Mouse (Mus musculus) embryonic facial prominence, embryonic 14.5 days (tissue): ENCODE measurements around the gene Dimt1. TPM values are rescaled to one million over a fixed set of nuclear protein-coding genes. Genes with fewer than 3 reads are reported as not detected.

Experiments
- ATAC-seq: fragments of 200-750 bp; cut with Nextera tagmentation; 2 replicates; pipeline ENCODE4 v1.8.0; 2017; ENCODE audit warnings: low read depth, moderate number of reproducible peaks, moderate TSS enrichment
- DNase-seq: peaks from one replicate; pipeline ENCODE4 v3.0.0-alpha.2; 2015; ENCODE audit warnings: low spot score
- H3K27ac ChIP-seq: fragments of 300-500 bp; sonication (generic); replicated peaks from 2 replicates; pipeline ENCODE4 v1.5.1; 2014; ENCODE audit warnings: low read depth, mild to moderate bottlenecking, low read length, moderate library complexity
- H3K27me3 ChIP-seq: fragments of 300-500 bp; sonication (generic); replicated peaks from 2 replicates; pipeline ENCODE4 v1.6.1; 2014; ENCODE audit warnings: low read length; ENCODE audit not compliant: control insufficient read depth, insufficient read depth
- H3K36me3 ChIP-seq: fragments of 300-500 bp; sonication (generic); 2 replicates; pipeline ENCODE4 v1.6.1; 2014; ENCODE audit warnings: low read length, mixed read lengths; ENCODE audit not compliant: control insufficient read depth, insufficient read depth
- H3K4me1 ChIP-seq: fragments of 300-500 bp; sonication (generic); 2 replicates; pipeline ENCODE4 v1.6.1; 2014; ENCODE audit warnings: antibody characterized with exemption, low read length; ENCODE audit not compliant: control insufficient read depth, insufficient read depth
- H3K4me2 ChIP-seq: fragments of 300-500 bp; sonication (generic); 2 replicates; pipeline ENCODE4 v1.6.1; 2014; ENCODE audit warnings: low read depth, mild to moderate bottlenecking, low read length, moderate library complexity, mixed read lengths
- H3K4me3 ChIP-seq: fragments of 300-500 bp; sonication (generic); 2 replicates; pipeline ENCODE4 v1.5.1; 2014; ENCODE audit warnings: low read depth, mild to moderate bottlenecking, low read length
- H3K9ac ChIP-seq: fragments of 300-500 bp; sonication (generic); 2 replicates; pipeline ENCODE4 v1.6.1; 2014; ENCODE audit warnings: low read depth, mild to moderate bottlenecking, low read length, moderate library complexity, mixed read lengths
- H3K9me3 ChIP-seq: fragments of 300-500 bp; sonication (generic); 2 replicates; pipeline ENCODE4 v1.6.1; 2016; ENCODE audit warnings: low read length; ENCODE audit not compliant: control insufficient read depth
- WGBS: fragments of 180-500 bp; shearing (Covaris S2); extraction: QIAGEN DNeasy Blood & Tissue Kit; methylation state at CpG from one replicate; pipeline ENCODE4 v1.1.7; 2014; 5-methylcytosine and 5-hydroxymethylcytosine counted together
- polyA plus RNA-seq: library from polyadenylated mRNA; unstranded; fragments of >200 nt; fragmentation: Nextera tagmentation; extraction: Ambion mirVana; gene quantifications from 2 replicates; pipeline ENCODE4 v1.2.1, GENCODE M21; 2014

Gene Dimt1
- polyA plus RNA-seq, 1 experiment from 2014 or later, result 48.6 TPM

GRCm38 (mm10) chr13:106928296-106928695 is 18.6 kb upstream of the Dimt1 start:
- WGBS, result 94% methylated on average over 4 of the region's 4 CpGs
- H3K27me3 ChIP-seq, result no peaks in the 10 kb centered on the region
- H3K27ac ChIP-seq, result no peak overlapping the region
- peaks cover 7% of the 10 kb centered on the region; the same call in 1 of the 2 replicates for H3K9me3 ChIP-seq
- DNase-seq, result no peak
- H3K4me3 ChIP-seq, result no peak overlapping the region
- no peaks in the 10 kb centered on the region for H3K4me1 ChIP-seq
- no peak for ATAC-seq
- H3K4me2 ChIP-seq, result no peak overlapping the region
- peaks cover 30% of the 10 kb centered on the region for H3K36me3 ChIP-seq
- H3K9ac ChIP-seq, result no peak overlapping the region

- 89% methylated on average over 2 of the region's 2 CpGs for WGBS
- H3K9me3 ChIP-seq, result peaks cover 7% of the 10 kb centered on the region; the same call in 1 of the 2 replicates
- ATAC-seq, result no peak
- no peak overlapping the region for H3K4me3 ChIP-seq
- peaks cover 26% of the 10 kb centered on the region for H3K36me3 ChIP-seq
- H3K9ac ChIP-seq, result no peak overlapping the region
- DNase-seq, result no peak
- no peaks in the 10 kb centered on the region for H3K27me3 ChIP-seq
- no peak overlapping the region for H3K27ac ChIP-seq
- no peaks in the 10 kb centered on the region for H3K4me1 ChIP-seq
- no peak overlapping the region for H3K4me2 ChIP-seq
These were observed 17.7 kb upstream of the Dimt1 start for GRCm38 (mm10) chr13:106929201-106929600.

GRCm38 (mm10) chr13:106935871-106936255 is 11.1 kb upstream of the Dimt1 start:
- 9% methylated on average over 9 of the region's 9 CpGs for WGBS
- peaks cover 6% of the 10 kb centered on the region; the same call in 1 of the 2 replicates for H3K4me1 ChIP-seq
- peak overlapping the region; percentile 87 for H3K27ac ChIP-seq
- peak overlapping the region; percentile 86 for H3K9ac ChIP-seq
- DNase-seq (no peak), ATAC-seq (no peak)
- peak overlapping the region; percentile 68 for H3K4me2 ChIP-seq
- no peaks in the 10 kb centered on the region for H3K9me3 ChIP-seq
- peak overlapping the region; percentile 99 for H3K4me3 ChIP-seq
- H3K36me3 ChIP-seq, result no peaks in the 10 kb centered on the region
- H3K27me3 ChIP-seq, result no peaks in the 10 kb centered on the region

GRCm38 (mm10) chr13:106936256-106937137 is 10.4 kb upstream of the Dimt1 start, which contains the start of gene Ipo11:
TSS of gene Ipo11 (minus strand) at chr13:106936958.
- WGBS, result under 1% methylated on average over 69 of the region's 84 CpGs
- DNase-seq (peak; percentile 98), ATAC-seq (peak; percentile 97)
- Histone ChIP-seq H3K27me3 (no peaks in the 10 kb centered on the region), H3K4me2 (peak within 1 kb of the TSS; percentile 68), H3K4me3 (peak within 1 kb of the TSS; percentile 99), H3K9ac (peak within 1 kb of the TSS; percentile 86), H3K36me3 (no peaks in the 10 kb centered on the region), H3K9me3 (no peaks in the 10 kb centered on the region), H3K4me1 (peaks cover 6% of the 10 kb centered on the region; the same call in 1 of the 2 replicates), H3K27ac (peak within 1 kb of the TSS; percentile 87)

GRCm38 (mm10) chr13:106937138-106937472 is 9.8 kb upstream of the Dimt1 start:
- ATAC-seq (no peak), DNase-seq (no peak)
- Histone ChIP-seq H3K36me3 (no peaks in the 10 kb centered on the region), H3K9me3 (no peaks in the 10 kb centered on the region), H3K4me1 (peaks cover 6% of the 10 kb centered on the region; the same call in 1 of the 2 replicates), H3K27me3 (no peaks in the 10 kb centered on the region), H3K4me2 (peak overlapping the region; percentile 68), H3K9ac (peak overlapping the region; percentile 86; the same call in 1 of the 2 replicates), H3K27ac (no peak overlapping the region), H3K4me3 (peak overlapping the region; percentile 99)
- WGBS, result 25% methylated on average over 7 of the region's 7 CpGs

GRCm38 (mm10) chr13:106941211-106941976 is 5.5 kb upstream of the Dimt1 start:
- no peaks in the 10 kb centered on the region for H3K27me3 ChIP-seq
- peak; percentile 71 for DNase-seq
- no peaks in the 10 kb centered on the region for H3K36me3 ChIP-seq
- H3K4me3 ChIP-seq, result 0 out of 2 replicates have a peak overlapping the region, but pooled peaks have one; percentile 17
- WGBS, result 24% methylated on average over 7 of the region's 7 CpGs
- no peaks in the 10 kb centered on the region for H3K9me3 ChIP-seq
- peak overlapping the region; percentile 30; the same call in 1 of the 2 replicates for H3K4me2 ChIP-seq
- peak; percentile 25; the same call in 1 of the 2 replicates for ATAC-seq
- H3K27ac ChIP-seq, result no peak overlapping the region
- H3K9ac ChIP-seq, result no peak overlapping the region
- H3K4me1 ChIP-seq, result no peaks in the 10 kb centered on the region

GRCm38 (mm10) chr13:106942721-106943120 is 4.2 kb upstream of the Dimt1 start:
- DNase-seq (no peak), ATAC-seq (no peak)
- Histone ChIP-seq H3K4me2 (no peak overlapping the region), H3K36me3 (no peaks in the 10 kb centered on the region), H3K27me3 (no peaks in the 10 kb centered on the region), H3K9me3 (no peaks in the 10 kb centered on the region), H3K4me1 (peaks cover 2% of the 10 kb centered on the region; the same call in 1 of the 2 replicates), H3K9ac (no peak overlapping the region), H3K4me3 (no peak overlapping the region), H3K27ac (no peak overlapping the region)
- WGBS, result 86% methylated on average over 1 of the region's 1 CpGs

GRCm38 (mm10) chr13:106945518-106945917 is 1.4 kb upstream of the Dimt1 start:
- no peak for ATAC-seq
- Histone ChIP-seq H3K4me3 (no peak overlapping the region), H3K4me1 (peaks cover 11% of the 10 kb centered on the region; the same call in 1 of the 2 replicates), H3K27ac (no peak overlapping the region), H3K9ac (no peak overlapping the region), H3K36me3 (peaks cover 17% of the 10 kb centered on the region; the same call in 1 of the 2 replicates), H3K9me3 (no peaks in the 10 kb centered on the region), H3K27me3 (no peaks in the 10 kb centered on the region), H3K4me2 (no peak overlapping the region)
- no peak for DNase-seq
- WGBS, result 78% methylated on average over 9 of the region's 9 CpGs
